ENCODE assay signal across 10 mouse cellular contexts in genomic region chr15:102990461-102991397, GRCm38 (mm10). TPM values are rescaled to one million over a fixed set of nuclear protein-coding genes. Genes with fewer than 3 reads are reported as not detected.
DNase-seq lines count a peak whose midpoint lies in the region; ATAC-seq and TF ChIP-seq lines count a peak whose summit lies in the region.
"Had no signal": no experiment of that assay in that cellular context is flagged by ENCODE, and none has a peak within 500 bp of the region (broad histone marks: within the 10 kb centered on the region; RNA-seq: fewer than 3 reads in every experiment).

Hoxc8 (plus strand) TSS chr15:102990607.

- ATAC-seq in heart, postnatal 0 days (ENCODE audit: insufficient read depth, low read depth) = no peak
- no peak for ATAC-seq in limb, embryonic 12.5 days (ENCODE audit: insufficient number of reproducible peaks, insufficient read depth, low FRiP score, low TSS enrichment, low read depth)

- no peak for TF ChIP-seq EP300 in heart, postnatal 0 days (IDR thresholded peaks at IDR 0.05; ENCODE audit: low read depth)

- WGBS in heart, postnatal 0 days = 3% methylated on average over 69 of the region's 69 CpGs
- WGBS in limb, embryonic 12.5 days = 2% methylated on average over 69 of the region's 69 CpGs

- peak; percentile 21; the same call in 1 of the 2 replicates for TF ChIP-seq POLR2A in embryonic fibroblast, embryonic 13.5 days (IDR thresholded peaks at IDR 0.05; ENCODE audit: low read depth, low read length)

- intact Hi-C loops in heart, postnatal 10 days (cut with DNase I) = no loop called here

- no peaks in the 10 kb centered on the region for H3K9me3 ChIP-seq in heart, postnatal 0 days (replicated peaks; ENCODE audit: control insufficient read depth, low read length)
- no peaks in the 10 kb centered on the region for H3K9me3 ChIP-seq in limb, embryonic 12.5 days

- no peak for DNase-seq in heart, postnatal 0 days (ENCODE audit: low spot score)
- no peak for DNase-seq in heart, postnatal 10 days
- DNase-seq in adrenal gland, adult (ENCODE audit: inconsistent age in 2 of 2, low spot score in 1 of 2) = peak; percentile 70 to 89
- no peak for DNase-seq in gastrocnemius, postnatal 4 days (ENCODE audit: low spot score in 2 of 2)
- no peak for DNase-seq in left cerebral cortex, adult 8-10 months (ENCODE audit: low spot score in 2 of 2)
- no peak for DNase-seq in cerebellum, postnatal 14 days
- DNase-seq: cerebellum, adult 9-10 months had no signal

- H3K36me3 ChIP-seq in heart, postnatal 0 days (replicated peaks; ENCODE audit: control insufficient read depth, insufficient read depth, low read length) = no peaks in the 10 kb centered on the region
- no peaks in the 10 kb centered on the region for H3K36me3 ChIP-seq in limb, embryonic 12.5 days

- H3K4me2 ChIP-seq in heart, postnatal 0 days (ENCODE audit: low read depth, low read length) = no peak within 1 kb of the TSS
- peak within 1 kb of the TSS; percentile 63 for H3K4me2 ChIP-seq in limb, embryonic 12.5 days

- no peaks in the 10 kb centered on the region for H3K4me1 ChIP-seq in heart, postnatal 0 days (ENCODE audit: control insufficient read depth, insufficient read depth)
- no peaks in the 10 kb centered on the region for H3K4me1 ChIP-seq in embryonic fibroblast, embryonic 13.5 days (ENCODE audit: control insufficient read depth, insufficient read depth, low read length)
- peaks cover 16% of the 10 kb centered on the region for H3K4me1 ChIP-seq in limb, embryonic 12.5 days (replicated peaks)

- no peak within 1 kb of the TSS for H3K27ac ChIP-seq in heart, postnatal 0 days (ENCODE audit: low read depth)
- H3K27ac ChIP-seq in embryonic fibroblast, embryonic 13.5 days (ENCODE audit: insufficient read depth, low read length) = peak within 1 kb of the TSS; percentile 46; the same call in 1 of the 2 replicates
- no peak within 1 kb of the TSS for H3K27ac ChIP-seq in limb, embryonic 12.5 days

- TF ChIP-seq CTCF in heart, postnatal 0 days (IDR thresholded peaks at IDR 0.05; ENCODE audit: low read depth) = no peak
- no peak for TF ChIP-seq CTCF in embryonic fibroblast, embryonic 13.5 days (IDR thresholded peaks at IDR 0.05; ENCODE audit: borderline replicate concordance, insufficient read depth, low read length)

- peaks cover 98% of the 10 kb centered on the region for H3K27me3 ChIP-seq in heart, postnatal 0 days (ENCODE audit: control insufficient read depth, insufficient read depth, low read length)
- H3K27me3 ChIP-seq in limb, embryonic 12.5 days = peaks cover 96% of the 10 kb centered on the region

- no peak within 1 kb of the TSS for H3K9ac ChIP-seq in heart, postnatal 0 days (replicated peaks; ENCODE audit: low read depth, low read length)
- peak within 1 kb of the TSS; percentile 51 for H3K9ac ChIP-seq in limb, embryonic 12.5 days (replicated peaks)

- H3K4me3 ChIP-seq in heart, postnatal 0 days (ENCODE audit: low read depth, low read length) = peak within 1 kb of the TSS; percentile 10; the same call in 1 of the 2 replicates
- peak within 1 kb of the TSS; percentile 26 for H3K4me3 ChIP-seq in embryonic fibroblast, embryonic 13.5 days (ENCODE audit: insufficient read depth, low read length)
- H3K4me3 ChIP-seq in limb, embryonic 12.5 days (replicated peaks) = peak within 1 kb of the TSS; percentile 34

RNA-seq across cellular contexts. Expression of gene Hoxc8, which starts in this region (rescaled TPM):
- not detected in 2 replicates for total RNA-seq in heart, postnatal 0 days (2014; rRNA removed; ENCODE audit: low replicate concordance)
- not detected in 2 replicates for polyA plus RNA-seq in heart, postnatal 0 days (2015; fragmentation: Nextera tagmentation; extraction: Ambion mirVana)
- not detected for total RNA-seq in heart, postnatal 10 days (2021)
- 28.5 and 45.5 TPM in 2 replicates for polyA plus RNA-seq in embryonic fibroblast, embryonic 13.5 days (2011; ENCODE audit: insufficient read length, low read depth, missing spikeins)
- polyA plus RNA-seq in limb, embryonic 12.5 days (2016; fragmentation: Nextera tagmentation; extraction: Ambion mirVana) = 3.9 and 4.0 TPM in 2 replicates
- total RNA-seq in gastrocnemius, postnatal 4 days (2021) = 1 to 10 TPM; 3.2 to 3.3 TPM
- not detected for total RNA-seq in left cerebral cortex, adult 8-10 months (2022)
- total RNA-seq: hematopoietic stem cell, adult 5-6 weeks had no signal

Comparison
In these comparisons a context has a peak if more than half of its experiments do, and no peak if none do; other contexts are left out.
1. DNase-seq: peak in adrenal gland, adult (2 of 2); none in heart, postnatal 0 days (single experiment), heart, postnatal 10 days (0 of 2), gastrocnemius, postnatal 4 days (0 of 2), left cerebral cortex, adult 8-10 months (0 of 2) and cerebellum, postnatal 14 days (0 of 2).
2. Peak in every context shown above with its lines, with median percentiles within 50 percentile points of each other: H3K4me3 ChIP-seq.